Mouse (Mus musculus): ENCODE measurements around the gene Pnlip.

The Pnlip gene

DNA sequence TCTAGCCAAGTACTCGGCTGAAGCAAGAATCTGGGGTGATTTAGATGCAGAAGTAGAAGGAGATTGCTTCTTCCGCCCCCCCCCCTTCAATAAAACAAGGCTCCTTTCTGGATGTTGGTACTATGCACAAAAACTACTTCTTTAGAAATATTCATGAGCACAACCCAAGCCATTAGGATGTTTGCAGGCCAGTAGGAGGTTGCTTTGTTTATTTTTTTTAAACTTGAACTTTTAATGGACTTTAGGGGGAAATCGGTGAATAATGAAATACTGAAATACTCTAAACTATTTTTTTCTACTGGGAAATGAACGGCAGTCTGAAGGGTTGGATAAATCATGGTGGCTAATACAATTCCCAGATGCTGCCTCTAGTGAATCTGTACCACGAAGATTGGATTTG lies at the start of gene Pnlip:
TSS of gene Pnlip (plus strand) at position 301 of the 400 bp plus-strand sequence.
- no peak for DNase-seq (ENCODE audit: low read depth, low spot score)

GRCm38 (mm10) chr19:58609716-58610115 lies 42.6 kb upstream of the Pnlip start:
- DNase-seq (ENCODE audit: low read depth, low spot score): no peak

- no peak for DNase-seq (ENCODE audit: low read depth, low spot score)
These were observed 39.6 kb upstream of the Pnlip start for GRCm38 (mm10) chr19:58612745-58613144.

DNA sequence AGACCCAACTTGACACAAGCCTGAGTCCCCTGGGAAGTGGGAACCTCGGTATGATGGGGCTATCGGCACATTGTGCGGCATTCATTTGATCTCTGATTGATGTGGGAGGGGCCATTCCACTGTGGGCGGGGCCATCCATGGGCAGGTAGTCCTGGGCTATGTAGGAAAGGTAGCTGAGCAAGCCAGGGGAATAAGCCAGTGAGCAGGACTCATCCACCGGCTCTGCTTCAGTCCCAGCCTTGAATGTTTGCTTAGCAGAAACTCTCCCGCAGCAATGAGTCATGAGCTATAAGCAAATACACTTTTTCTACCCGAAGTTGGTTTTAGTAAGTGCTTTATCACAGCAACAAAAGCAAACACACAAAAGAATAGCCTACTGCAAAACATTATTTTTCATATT lies 35.7 kb upstream of the Pnlip start:
- DNase-seq (ENCODE audit: low read depth, low spot score): no peak

- no peak for DNase-seq (ENCODE audit: low read depth, low spot score)
These were observed 31.6 kb upstream of the Pnlip start for GRCm38 (mm10) chr19:58620661-58621060.

DNA sequence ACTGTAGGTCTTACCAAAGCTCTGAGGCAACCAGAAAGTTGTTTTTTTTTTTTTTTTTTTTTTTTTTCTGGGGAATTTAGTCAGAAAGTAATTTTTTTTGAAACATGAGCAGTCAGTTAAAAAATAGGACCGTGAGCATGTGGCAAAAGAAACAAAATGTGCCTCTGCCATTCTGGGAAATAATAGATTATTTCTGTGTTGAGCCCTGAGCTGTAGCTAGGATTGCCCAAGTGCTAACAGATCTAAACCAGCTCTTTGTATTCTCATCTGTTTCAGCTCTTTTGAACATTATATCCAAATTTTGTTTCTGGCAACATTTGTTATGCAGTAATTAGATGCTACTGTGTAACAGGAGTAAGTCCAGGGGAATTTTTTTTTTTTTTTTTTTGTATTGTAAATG lies 30.7 kb upstream of the Pnlip start:
- no peak for DNase-seq (ENCODE audit: low read depth, low spot score)

DNA sequence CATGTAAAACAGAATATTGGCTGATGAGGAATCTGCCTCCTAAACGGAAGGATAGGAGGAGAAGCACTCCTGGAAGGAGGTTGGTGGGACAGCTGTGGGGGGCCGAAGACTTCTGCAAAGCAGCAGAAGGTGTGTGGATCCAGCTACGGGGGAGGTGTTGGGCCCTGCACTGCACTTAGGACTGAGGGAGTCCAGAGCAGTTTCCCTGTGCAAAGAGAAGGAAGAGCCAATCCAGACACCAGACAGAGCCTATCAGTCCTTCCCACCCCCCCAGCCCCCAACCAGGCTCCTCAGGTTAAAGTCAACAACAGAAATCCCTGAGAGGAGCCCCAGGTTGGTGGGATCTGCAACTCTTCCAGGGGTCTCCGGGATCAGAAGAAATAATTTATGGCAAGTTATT lies 27.5 kb upstream of the Pnlip start:
- no peak for DNase-seq (ENCODE audit: low read depth, low spot score)

- DNase-seq (ENCODE audit: low read depth, low spot score): no peak
These were observed 26.9 kb upstream of the Pnlip start for GRCm38 (mm10) chr19:58625254-58625947.

DNA sequence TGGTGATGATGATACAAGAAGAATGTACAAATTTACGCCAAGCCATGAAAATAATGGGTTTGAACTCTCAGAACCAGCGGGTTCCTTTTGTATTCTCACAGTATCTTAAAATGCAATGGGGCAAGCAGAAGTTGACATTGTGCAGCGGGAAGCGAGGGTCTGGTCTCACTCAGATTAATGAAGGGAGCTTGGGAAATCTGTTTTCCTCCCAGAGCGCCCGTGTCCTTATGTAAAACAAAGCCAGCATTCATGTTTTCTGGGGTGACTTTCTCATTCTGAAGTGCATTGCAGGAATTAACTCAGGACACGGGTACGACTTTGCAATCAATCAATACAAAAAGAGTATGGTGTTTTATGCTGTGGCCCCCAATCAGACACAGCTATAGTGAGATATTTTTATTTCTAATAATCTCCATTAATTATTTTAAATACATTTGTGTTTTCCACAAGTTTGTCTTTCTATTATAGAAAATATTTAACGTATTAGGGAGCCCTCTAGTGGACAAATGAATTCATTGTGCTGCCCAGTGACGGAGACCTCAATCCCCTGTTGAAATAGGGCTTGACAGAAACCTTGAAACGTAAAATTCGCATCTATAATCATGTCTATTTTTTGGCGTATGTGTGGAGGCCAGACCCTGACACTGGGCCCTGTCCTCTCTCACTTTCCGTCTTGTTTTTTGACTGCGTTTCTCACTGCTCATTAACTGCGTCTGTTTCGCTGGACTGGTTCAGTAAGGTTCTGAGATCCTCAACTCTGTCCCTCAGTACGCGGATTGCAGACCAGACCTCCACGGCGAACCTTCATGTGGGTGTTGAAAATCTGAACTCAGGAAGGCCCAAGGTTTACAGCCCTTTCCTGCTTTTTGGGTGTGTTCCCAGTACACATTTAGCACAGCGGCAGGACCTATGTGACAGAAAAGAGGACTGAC lies 24.6 kb upstream of the Pnlip start:
- DNase-seq (ENCODE audit: low read depth, low spot score): peak; percentile 56

GRCm38 (mm10) chr19:58629351-58629773 lies 22.9 kb upstream of the Pnlip start:
- DNase-seq (ENCODE audit: low read depth, low spot score): no peak

DNA sequence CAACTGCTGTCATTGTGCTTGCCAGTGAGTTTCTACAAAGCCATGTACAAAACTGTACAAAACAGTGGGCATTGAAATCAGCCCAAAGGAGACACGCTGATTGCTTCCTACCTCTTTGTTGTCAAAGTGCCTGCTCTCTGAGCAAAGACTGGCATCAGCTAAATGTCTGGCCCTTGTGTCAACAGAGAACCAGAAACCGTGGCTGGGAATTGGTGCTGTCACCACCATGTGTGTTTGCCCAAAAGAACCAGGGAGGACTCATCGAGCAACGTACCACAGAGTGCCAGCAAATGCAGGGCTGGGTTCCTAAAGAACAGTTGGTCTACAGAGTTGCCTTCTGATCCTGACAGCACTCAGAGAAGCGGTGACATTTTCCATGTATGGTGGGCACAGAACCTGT lies 2.3 kb upstream of the Pnlip start:
- DNase-seq (ENCODE audit: low read depth, low spot score): no peak

DNA sequence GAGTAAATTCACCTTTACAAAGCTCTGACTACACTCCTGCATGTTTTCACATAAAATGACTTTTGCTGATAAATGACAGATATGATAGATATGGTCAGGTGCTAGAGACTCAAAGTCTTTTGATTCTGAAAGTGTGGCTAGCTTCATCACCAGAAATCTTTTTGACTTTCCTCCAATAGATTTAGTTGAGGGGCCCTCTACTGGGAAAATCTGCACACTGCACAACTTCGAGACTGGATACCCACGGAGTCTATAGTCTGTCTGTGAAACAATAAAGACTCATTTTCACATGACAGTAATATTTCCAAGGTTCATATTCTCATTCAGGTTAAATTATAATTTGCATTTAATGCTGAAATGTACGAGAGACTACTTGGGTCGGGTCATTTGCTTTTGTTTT lies 9.8 kb downstream of the Pnlip start:
- no peak for DNase-seq (ENCODE audit: low read depth, low spot score)

- no peak for DNase-seq (ENCODE audit: low read depth, low spot score)
These were observed 11.0 kb downstream of the Pnlip start for GRCm38 (mm10) chr19:58663317-58663716.

DNA sequence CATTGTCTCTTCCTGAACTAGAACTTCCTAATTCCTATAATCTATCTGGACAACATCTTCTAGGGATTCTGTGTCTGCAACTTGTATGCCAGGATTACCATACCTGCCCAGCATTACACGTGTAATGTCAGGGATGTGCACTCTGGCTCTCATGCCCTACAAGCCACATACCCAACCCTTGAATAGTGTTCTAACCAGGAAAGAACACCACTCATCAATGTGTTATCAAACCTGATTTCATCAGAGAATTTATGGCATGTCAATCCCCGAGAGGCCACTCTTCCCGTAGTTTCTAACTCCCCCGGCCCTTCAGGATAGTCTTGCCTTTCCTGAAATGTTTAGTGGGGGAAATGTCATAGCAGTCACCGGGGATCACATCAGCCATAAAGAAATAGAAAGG lies 12.6 kb downstream of the Pnlip start:
- no peak for DNase-seq (ENCODE audit: low read depth, low spot score)

GRCm38 (mm10) chr19:58674644-58675043 lies 22.3 kb downstream of the Pnlip start:
- no peak for DNase-seq (ENCODE audit: low read depth, low spot score)

DNA sequence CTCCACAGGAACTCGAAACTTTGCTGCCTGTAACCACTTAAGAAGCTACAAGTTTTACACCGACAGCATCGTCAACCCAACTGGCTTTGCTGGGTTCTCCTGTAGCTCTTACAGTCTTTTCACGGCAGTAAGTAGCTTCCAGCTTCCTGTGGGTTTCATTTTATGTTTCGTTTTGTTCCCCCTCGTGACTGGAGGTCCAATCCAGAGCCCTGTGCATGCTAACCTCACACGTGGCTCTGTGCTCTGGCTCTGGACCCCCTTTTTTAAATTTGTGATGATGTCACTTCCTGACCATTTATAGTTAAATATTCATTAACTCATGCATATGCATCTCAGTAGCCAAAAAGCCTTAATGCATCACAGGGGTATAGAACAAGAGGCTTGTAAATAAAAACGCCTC lies 24.8 kb downstream of the Pnlip start:
- no peak for DNase-seq (ENCODE audit: low read depth, low spot score)

DNA sequence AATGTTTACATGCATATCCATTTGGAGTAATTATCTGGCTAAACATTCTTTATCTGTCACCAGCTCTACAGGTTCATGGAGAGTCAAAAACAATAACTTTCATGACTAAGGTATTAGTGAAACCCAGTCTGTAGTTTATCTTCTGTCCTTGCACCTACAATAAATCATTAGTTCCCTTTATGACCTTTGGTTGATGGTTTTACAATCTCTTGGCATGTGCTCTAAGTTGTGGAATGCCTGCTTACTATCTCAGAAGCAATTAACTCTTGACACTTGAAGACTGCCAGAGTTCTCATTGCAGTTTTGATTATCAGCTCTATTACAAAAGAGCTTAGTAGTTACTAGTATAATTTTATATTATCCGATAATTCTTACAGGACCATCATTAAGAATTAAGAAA lies 36.6 kb downstream of the Pnlip start:
- peak; percentile 18 for DNase-seq (ENCODE audit: low read depth, low spot score)

- DNase-seq (ENCODE audit: low read depth, low spot score): no peak
These were observed 43.0 kb downstream of the Pnlip start for GRCm38 (mm10) chr19:58695314-58695713.

GRCm38 (mm10) chr19:58696235-58696634 lies 43.9 kb downstream of the Pnlip start:
- DNase-seq (ENCODE audit: low read depth, low spot score): no peak

GRCm38 (mm10) chr19:58704556-58704955 lies 52.3 kb downstream of the Pnlip start:
- DNase-seq (ENCODE audit: low read depth, low spot score): no peak

- DNase-seq (ENCODE audit: low read depth, low spot score): no peak
These were observed 56.3 kb downstream of the Pnlip start for GRCm38 (mm10) chr19:58708611-58709010.

DNA sequence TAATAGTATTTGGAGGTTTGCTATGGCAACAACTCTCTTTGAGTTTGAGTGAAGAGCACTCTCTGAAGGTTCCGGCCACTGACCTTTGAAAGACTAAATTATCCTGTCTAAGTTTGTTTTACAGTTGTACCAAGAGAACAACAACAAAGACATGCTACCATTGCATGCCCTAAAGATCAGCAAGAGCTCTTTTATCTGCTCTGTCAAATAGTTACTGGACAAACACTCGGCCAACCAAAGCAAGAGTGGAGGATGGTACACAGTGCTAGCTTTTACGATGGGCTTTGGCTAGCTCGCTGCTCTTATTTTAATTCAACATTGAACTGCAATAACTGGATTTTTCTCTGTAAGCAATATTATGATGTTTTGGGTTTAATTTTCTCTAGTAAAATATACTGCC lies 65.6 kb downstream of the Pnlip start:
- DNase-seq (ENCODE audit: low read depth, low spot score): no peak

DNA sequence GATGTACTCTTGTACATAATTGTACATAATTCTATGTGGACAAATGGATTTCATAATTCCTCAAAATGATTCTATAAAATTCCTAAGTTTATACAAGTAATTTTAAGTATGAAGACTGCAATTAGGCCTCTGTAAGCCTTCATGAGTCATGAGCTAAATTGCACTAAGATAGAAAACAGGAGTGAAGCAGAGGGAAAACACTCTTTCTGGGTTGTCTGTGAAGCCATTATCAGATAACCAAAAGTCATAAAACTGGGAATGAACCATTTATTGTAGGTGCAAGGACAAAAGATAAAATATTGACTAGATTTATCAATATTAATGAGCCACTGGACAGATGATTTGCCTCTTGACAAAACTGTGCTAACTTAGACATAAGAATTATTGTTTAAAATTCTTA lies 68.1 kb downstream of the Pnlip start:
- no peak for DNase-seq (ENCODE audit: low read depth, low spot score)
